Mouse (Mus musculus) heart, embryonic 14.5 days (tissue): ENCODE data around the gene Camta1. TPM values are rescaled to one million over a fixed set of nuclear protein-coding genes. Genes with fewer than 3 reads are reported as not detected.

Experiments used
- ATAC-seq: fragments of 200-750 bp; cut with Nextera tagmentation; 2 replicates; pipeline ENCODE4 v1.8.0; 2017; ENCODE audit warnings: low read depth, moderate TSS enrichment; ENCODE audit not compliant: insufficient number of reproducible peaks, insufficient read depth, low FRiP score
- H3K27ac ChIP-seq, 2 experiments: fragments of 200-500 bp in 1 of 2; fragments of 300-500 bp in 1 of 2; sonication (generic) in 1 of 2; replicated peaks in 1 of 2; 2 replicates each; pipeline ENCODE4 v1.5.1; 2012 to 2014; ENCODE audit warnings: low read depth in 2 of 2, low read length in 2 of 2, control low read depth in 1 of 2, mild to moderate bottlenecking in 1 of 2, mixed read lengths in 1 of 2; ENCODE audit not compliant: control insufficient read depth in 1 of 2, insufficient read depth in 1 of 2
- H3K27me3 ChIP-seq: fragments of 300-500 bp; sonication (generic); 2 replicates; pipeline ENCODE4 v1.6.1; 2014; ENCODE audit warnings: mild to moderate bottlenecking, low read length, control low read depth; ENCODE audit not compliant: control insufficient read depth, insufficient read depth
- H3K36me3 ChIP-seq: fragments of 300-500 bp; sonication (generic); 2 replicates; pipeline ENCODE4 v1.6.1; 2014; ENCODE audit warnings: mild to moderate bottlenecking, control low read depth, low read length, mixed read lengths; ENCODE audit not compliant: control insufficient read depth, insufficient read depth
- H3K4me1 ChIP-seq, 2 experiments: fragments of 200-500 bp in 1 of 2; fragments of 300-500 bp in 1 of 2; sonication (generic) in 1 of 2; 2 replicates each; pipeline ENCODE4 v1.6.1; 2012 to 2014; ENCODE audit warnings: low read length in 2 of 2, control low read depth in 1 of 2, mixed read lengths in 1 of 2; ENCODE audit not compliant: control insufficient read depth in 2 of 2, insufficient read depth in 2 of 2
- H3K4me2 ChIP-seq: fragments of 300-500 bp; sonication (generic); 2 replicates; pipeline ENCODE4 v1.6.1; 2014; ENCODE audit warnings: mild to moderate bottlenecking, low read length
- H3K4me3 ChIP-seq, 2 experiments: fragments of 200-500 bp in 1 of 2; fragments of 300-500 bp in 1 of 2; sonication (generic) in 1 of 2; 2 replicates each; pipeline ENCODE4 v1.5.1; 2012 to 2014; ENCODE audit warnings: low read length in 2 of 2, mild to moderate bottlenecking in 2 of 2, control low read depth in 1 of 2, low read depth in 1 of 2, moderate library complexity in 1 of 2; ENCODE audit not compliant: control insufficient read depth in 1 of 2, insufficient read depth in 1 of 2
- H3K9ac ChIP-seq: fragments of 300-500 bp; sonication (generic); 2 replicates; pipeline ENCODE4 v1.6.1; 2014; ENCODE audit warnings: mild to moderate bottlenecking, low read length
- H3K9me3 ChIP-seq: fragments of 300-500 bp; sonication (generic); 2 replicates; pipeline ENCODE4 v1.6.1; 2016; ENCODE audit warnings: low read length, control low read depth; ENCODE audit not compliant: control insufficient read depth
- WGBS: fragments of 180-500 bp; shearing (Covaris S2); extraction: QIAGEN DNeasy Blood & Tissue Kit; methylation state at CpG from one replicate; pipeline ENCODE4 v1.1.7; 2014; 5-methylcytosine and 5-hydroxymethylcytosine counted together
- polyA plus RNA-seq: library from polyadenylated mRNA; unstranded; fragments of >200 nt; fragmentation: Nextera tagmentation; extraction: Ambion mirVana; gene quantifications from 2 replicates; pipeline ENCODE4 v1.2.1, GENCODE M21; 2014

The Camta1 gene
- polyA plus RNA-seq, 1 experiment from 2014 or later, result 150 TPM

DNA sequence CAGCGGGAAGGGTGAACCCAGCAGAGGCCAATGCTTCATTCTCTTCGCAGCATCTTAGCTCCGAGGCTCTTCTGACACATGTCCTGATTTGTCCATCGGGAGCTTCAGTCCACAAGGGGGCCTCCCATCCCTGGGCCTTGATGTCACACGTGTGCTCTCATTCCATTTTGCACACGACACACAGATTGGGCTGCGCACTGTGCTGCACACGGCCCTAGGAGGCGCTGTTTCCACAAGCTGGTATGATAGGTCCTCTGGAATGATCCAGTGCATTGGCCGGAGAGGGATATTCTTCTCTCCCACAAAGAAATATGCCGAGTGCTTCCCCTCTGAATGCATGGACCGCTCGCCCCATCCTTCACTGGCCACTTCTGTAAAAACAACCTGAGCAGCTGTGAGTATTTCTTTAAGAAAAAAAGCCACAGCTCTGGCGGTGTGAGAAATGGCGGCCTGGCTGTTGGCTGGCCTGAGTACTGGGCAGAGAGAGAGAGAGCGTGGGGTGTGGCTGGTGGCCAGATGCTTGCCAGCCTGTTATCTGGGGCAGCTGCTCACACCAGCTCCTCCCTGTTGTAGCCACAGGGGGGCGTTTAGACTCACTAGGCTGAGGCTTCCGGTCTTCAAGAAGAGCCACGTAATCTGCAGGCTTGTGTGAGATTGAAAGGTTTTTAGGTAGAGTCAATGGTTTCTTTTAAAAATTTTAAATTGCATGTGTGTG, 622.5 kb downstream of the Camta1 start:
- Histone ChIP-seq H3K27ac (no peak overlapping the region), H3K36me3 (no peaks in the 10 kb centered on the region), H3K4me3 (no peak overlapping the region), H3K4me2 (no peak overlapping the region), H3K9ac (no peak overlapping the region), H3K4me1 (no peaks in the 10 kb centered on the region), H3K27me3 (no peaks in the 10 kb centered on the region), H3K9me3 (no peaks in the 10 kb centered on the region)
- ATAC-seq, result no peak
- 73% methylated on average over 19 of the region's 19 CpGs for WGBS

- Histone ChIP-seq H3K4me2 (no peak overlapping the region), H3K27ac (no peak overlapping the region), H3K36me3 (no peaks in the 10 kb centered on the region), H3K9me3 (no peaks in the 10 kb centered on the region), H3K27me3 (no peaks in the 10 kb centered on the region), H3K9ac (no peak overlapping the region), H3K4me3 (no peak overlapping the region), H3K4me1 (no peaks in the 10 kb centered on the region)
- WGBS, result 76% methylated on average over 3 of the region's 3 CpGs
- ATAC-seq, result no peak
Measured at GRCm38 (mm10) chr4:151237501-151237900, 624.2 kb downstream of the Camta1 start.

DNA sequence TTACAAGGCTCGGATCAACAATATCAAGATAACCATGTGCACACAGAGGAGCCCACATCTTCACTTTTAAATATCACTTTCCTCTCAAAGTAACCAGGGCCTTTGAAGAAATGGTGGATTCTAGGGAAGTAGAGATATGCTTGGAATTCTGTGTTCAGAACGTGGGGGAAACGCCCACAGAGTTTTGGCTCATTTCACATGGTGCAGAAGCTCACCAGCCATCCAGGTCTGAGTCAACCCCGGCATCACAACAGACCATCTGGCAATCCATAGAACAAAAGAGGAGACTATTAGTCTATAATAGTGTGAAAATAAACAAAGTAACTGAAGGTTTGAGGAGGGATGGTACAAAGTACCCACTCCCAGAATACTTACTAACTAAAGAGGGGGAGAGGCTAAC, 626.7 kb downstream of the Camta1 start:
- H3K9ac ChIP-seq, result no peak overlapping the region
- no peaks in the 10 kb centered on the region for H3K36me3 ChIP-seq
- WGBS, result 56% methylated on average over 4 of the region's 4 CpGs
- no peaks in the 10 kb centered on the region for H3K27me3 ChIP-seq
- no peaks in the 10 kb centered on the region for H3K4me1 ChIP-seq
- no peak overlapping the region for H3K4me2 ChIP-seq
- ATAC-seq, result no peak
- H3K4me3 ChIP-seq, result no peak overlapping the region
- H3K9me3 ChIP-seq, result no peaks in the 10 kb centered on the region
- no peak overlapping the region for H3K27ac ChIP-seq

GRCm38 (mm10) chr4:151232028-151232427, 629.6 kb downstream of the Camta1 start:
- H3K36me3 ChIP-seq, result no peaks in the 10 kb centered on the region
- no peak overlapping the region for H3K27ac ChIP-seq
- H3K9ac ChIP-seq, result no peak overlapping the region
- WGBS, result 70% methylated on average over 3 of the region's 3 CpGs
- ATAC-seq, result no peak
- H3K4me2 ChIP-seq, result no peak overlapping the region
- no peaks in the 10 kb centered on the region for H3K4me1 ChIP-seq
- no peaks in the 10 kb centered on the region for H3K27me3 ChIP-seq
- H3K4me3 ChIP-seq, result no peak overlapping the region
- no peaks in the 10 kb centered on the region for H3K9me3 ChIP-seq

- Histone ChIP-seq H3K4me3 (no peak overlapping the region), H3K4me1 (no peaks in the 10 kb centered on the region), H3K27me3 (no peaks in the 10 kb centered on the region), H3K4me2 (no peak overlapping the region), H3K36me3 (no peaks in the 10 kb centered on the region), H3K9ac (no peak overlapping the region), H3K9me3 (no peaks in the 10 kb centered on the region), H3K27ac (no peak overlapping the region)
- ATAC-seq, result no peak
- WGBS, result 60% methylated on average over 6 of the region's 6 CpGs
Measured at GRCm38 (mm10) chr4:151229073-151229472, 632.6 kb downstream of the Camta1 start.

DNA sequence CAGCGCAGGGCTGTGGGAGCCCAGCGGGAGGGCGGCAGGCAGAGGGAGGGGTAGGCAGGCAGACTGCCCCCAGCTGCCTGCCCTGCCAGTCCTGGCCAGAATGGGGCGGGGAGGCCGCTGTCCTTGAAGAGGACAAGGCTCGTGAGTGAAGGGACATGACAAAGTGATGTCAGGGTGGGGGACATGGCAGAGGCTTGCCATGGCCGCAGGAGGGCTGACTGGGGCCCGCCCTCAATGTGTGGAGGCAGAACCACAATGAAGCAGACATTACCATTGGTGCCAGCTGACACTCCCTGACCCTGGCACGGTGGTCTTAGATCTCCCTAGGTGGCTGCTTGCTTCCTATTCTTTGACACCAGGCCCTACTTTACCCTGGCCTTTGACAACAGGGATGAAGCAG, 635.2 kb downstream of the Camta1 start:
- Histone ChIP-seq H3K27me3 (no peaks in the 10 kb centered on the region), H3K9me3 (no peaks in the 10 kb centered on the region), H3K9ac (no peak overlapping the region), H3K4me2 (no peak overlapping the region), H3K27ac (no peak overlapping the region), H3K36me3 (no peaks in the 10 kb centered on the region), H3K4me3 (no peak overlapping the region), H3K4me1 (no peaks in the 10 kb centered on the region)
- ATAC-seq, result no peak
- 52% methylated on average over 9 of the region's 9 CpGs for WGBS

- Histone ChIP-seq H3K36me3 (no peaks in the 10 kb centered on the region), H3K9me3 (no peaks in the 10 kb centered on the region), H3K9ac (no peak overlapping the region), H3K4me1 (no peaks in the 10 kb centered on the region), H3K27me3 (no peaks in the 10 kb centered on the region), H3K27ac (no peak overlapping the region), H3K4me3 (no peak overlapping the region), H3K4me2 (no peak overlapping the region)
- WGBS, result 56% methylated on average over 12 of the region's 12 CpGs
- ATAC-seq, result no peak
Measured at GRCm38 (mm10) chr4:151224017-151224416, 637.7 kb downstream of the Camta1 start.
